22 mouse cellular contexts compared by ENCODE assay signal in the genomic region with DNA sequence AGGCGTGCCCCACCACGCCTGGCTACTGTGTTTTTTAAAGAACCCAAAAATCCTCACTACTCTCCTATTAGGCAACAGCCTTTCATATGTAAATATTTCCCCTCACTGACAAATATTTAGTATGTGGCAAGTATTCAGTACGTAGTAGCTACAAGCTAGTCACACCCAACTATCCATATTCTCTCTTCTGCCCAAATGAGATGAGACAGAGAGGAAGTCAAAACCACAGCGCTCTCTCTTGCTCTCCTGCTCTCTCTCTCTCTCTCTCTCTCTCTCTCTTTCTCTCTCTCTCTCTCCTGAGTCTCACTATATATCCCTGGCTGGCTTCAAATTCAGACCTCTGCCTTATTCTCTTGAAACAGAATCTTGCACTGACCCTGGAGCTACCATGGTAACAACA. TPM values are rescaled to one million over a fixed set of nuclear protein-coding genes. Genes with fewer than 3 reads are reported as not detected.
A peak's percentile ranks its signal among the peaks of the same experiment; 100 is the strongest.
DNase-seq lines count a peak whose midpoint lies in the region; ATAC-seq and TF ChIP-seq lines count a peak whose summit lies in the region.
"Had no signal": no experiment of that assay in that cellular context is flagged by ENCODE, and none has a peak within 500 bp of the region (broad histone marks: within the 10 kb centered on the region; RNA-seq: fewer than 3 reads in every experiment).

No protein-coding gene starts in this region.

- H3K27ac ChIP-seq in liver, postnatal 0 days (ENCODE audit: low read depth), result peak overlapping the region; percentile 34; the same call in 1 of the 2 replicates
- no peak overlapping the region for H3K27ac ChIP-seq in liver, embryonic 12.5 days
- peak overlapping the region; percentile 54 for H3K27ac ChIP-seq in bone marrow macrophage, adult 2 months (ENCODE audit: insufficient read depth, low read depth, low read length)
- H3K27ac ChIP-seq in kidney, embryonic 15.5 days, result no peak overlapping the region
- H3K27ac ChIP-seq: heart, embryonic 10.5 days; hindbrain, embryonic 13.5 days; kidney, postnatal 0 days; left cerebral cortex, adult 2 months; macrophage; neural tube, embryonic 13.5 days had no signal

- H3K4me2 ChIP-seq in liver, postnatal 0 days (ENCODE audit: low read depth, low read length), result no peak overlapping the region
- H3K4me2 ChIP-seq in liver, embryonic 12.5 days, result no peak overlapping the region
- no peak overlapping the region for H3K4me2 ChIP-seq in kidney, embryonic 15.5 days
- H3K4me2 ChIP-seq: hindbrain, embryonic 13.5 days; neural tube, embryonic 13.5 days had no signal

- no peaks in the 10 kb centered on the region for H3K9me3 ChIP-seq in liver, postnatal 0 days (ENCODE audit: low read length)
- H3K9me3 ChIP-seq in liver, embryonic 12.5 days (replicated peaks), result no peaks in the 10 kb centered on the region
- no peaks in the 10 kb centered on the region for H3K9me3 ChIP-seq in kidney, embryonic 15.5 days (replicated peaks)
- H3K9me3 ChIP-seq: heart, embryonic 10.5 days; hindbrain, embryonic 13.5 days; neural tube, embryonic 13.5 days had no signal

- H3K27me3 ChIP-seq in liver, postnatal 0 days (ENCODE audit: insufficient read depth, low read length), result no peaks in the 10 kb centered on the region
- no peaks in the 10 kb centered on the region for H3K27me3 ChIP-seq in liver, embryonic 12.5 days (replicated peaks)
- no peaks in the 10 kb centered on the region for H3K27me3 ChIP-seq in kidney, embryonic 15.5 days
- H3K27me3 ChIP-seq: hindbrain, embryonic 13.5 days; neural tube, embryonic 13.5 days had no signal

- no peak for TF ChIP-seq EP300 in liver, postnatal 0 days (IDR thresholded peaks at IDR 0.05; ENCODE audit: low read depth)

- H3K4me3 ChIP-seq in liver, postnatal 0 days (ENCODE audit: low read depth, low read length), result no peak overlapping the region
- no peak overlapping the region for H3K4me3 ChIP-seq in liver, embryonic 12.5 days
- H3K4me3 ChIP-seq in bone marrow macrophage, adult 2 months (ENCODE audit: insufficient read depth, low read length), result no peak overlapping the region
- H3K4me3 ChIP-seq in kidney, embryonic 15.5 days (replicated peaks), result no peak overlapping the region
- H3K4me3 ChIP-seq: heart, embryonic 10.5 days; hindbrain, embryonic 13.5 days; left cerebral cortex, adult 2 months; neural tube, embryonic 13.5 days had no signal

- no peak for TF ChIP-seq CTCF in liver, postnatal 0 days (IDR thresholded peaks at IDR 0.05; ENCODE audit: low read depth)
- TF ChIP-seq CTCF in bone marrow macrophage, adult 2 months (IDR thresholded peaks at IDR 0.05; ENCODE audit: low read depth, low read length), result no peak

- no peaks in the 10 kb centered on the region for H3K36me3 ChIP-seq in liver, postnatal 0 days (replicated peaks; ENCODE audit: insufficient read depth, low read length)
- peaks cover 6% of the 10 kb centered on the region for H3K36me3 ChIP-seq in liver, embryonic 12.5 days
- peaks cover 11% of the 10 kb centered on the region; the same call in 1 of the 2 replicates for H3K36me3 ChIP-seq in kidney, embryonic 15.5 days
- H3K36me3 ChIP-seq: hindbrain, embryonic 13.5 days; neural tube, embryonic 13.5 days had no signal

- no peak for TF ChIP-seq POLR2A in bone marrow macrophage, adult 2 months (IDR thresholded peaks at IDR 0.05; ENCODE audit: borderline replicate concordance, low read depth, low read length)

- no peak for ATAC-seq in liver, postnatal 0 days
- no peak for ATAC-seq in liver, embryonic 12.5 days
- ATAC-seq in CD4-positive, CD25-positive, alpha-beta regulatory T cell, adult 4 months, result peak; percentile 72
- peak; percentile 84 for ATAC-seq in monocyte, adult 5-6 weeks (replicated peaks; ENCODE audit: insufficient number of reproducible peaks, low FRiP score, low TSS enrichment, poor library complexity, severe bottlenecking)
- ATAC-seq in kidney, embryonic 15.5 days (replicated peaks; ENCODE audit: low FRiP score), result no peak
- ATAC-seq: intestine, postnatal 0 days; midbrain, embryonic 16.5 days had no signal

- peaks cover 34% of the 10 kb centered on the region for H3K4me1 ChIP-seq in liver, postnatal 0 days (ENCODE audit: insufficient read depth)
- H3K4me1 ChIP-seq in liver, embryonic 12.5 days, result peaks cover 87% of the 10 kb centered on the region
- peaks cover 66% of the 10 kb centered on the region for H3K4me1 ChIP-seq in bone marrow macrophage, adult 2 months (ENCODE audit: control insufficient read depth, insufficient read depth, low read length)
- peaks cover 28% of the 10 kb centered on the region for H3K4me1 ChIP-seq in kidney, embryonic 15.5 days

- DNase-seq in liver, postnatal 0 days, result no peak
- DNase-seq in adrenal gland, postnatal 25 days, result no peak
- DNase-seq in gastrocnemius, postnatal 10 days, result no peak
- DNase-seq: adrenal gland, postnatal 10 days; B cell, adult 2 months; cerebellum, adult 8-10 months; heart, postnatal 10 days; lung, adult 18-20 months; right cerebral cortex, postnatal 14 days had no signal

- WGBS in liver, postnatal 0 days (ENCODE audit: insufficient replicate concordance), result 39% methylated on average over 4 of the region's 4 CpGs
- 50% methylated on average over 4 of the region's 4 CpGs for WGBS in liver, embryonic 12.5 days (ENCODE audit: insufficient replicate concordance)
- WGBS in kidney, embryonic 15.5 days, result 94% methylated on average over 4 of the region's 4 CpGs

- no peak overlapping the region for H3K9ac ChIP-seq in liver, postnatal 0 days (replicated peaks)
- no peak overlapping the region for H3K9ac ChIP-seq in liver, embryonic 12.5 days
- no peak overlapping the region for H3K9ac ChIP-seq in kidney, embryonic 15.5 days
- H3K9ac ChIP-seq: hindbrain, embryonic 13.5 days; neural tube, embryonic 13.5 days had no signal

RNA-seq across cellular contexts. Expression of gene Bri3bp, which starts 3.2 kb away (rescaled TPM):
- 20.2 and 20.9 TPM in 2 replicates for polyA plus RNA-seq in liver, postnatal 0 days (2015; fragmentation: Nextera tagmentation; extraction: Ambion mirVana)
- polyA plus RNA-seq in liver, embryonic 12.5 days (2016; fragmentation: Nextera tagmentation; extraction: Ambion mirVana), result 44.0 and 44.1 TPM in 2 replicates
- polyA plus RNA-seq in CD4-positive, CD25-positive, alpha-beta regulatory T cell, adult 4 months (2017; shearing (Covaris generic)), result 1 to 10 TPM; 4.3 to 7.5 TPM
- polyA plus RNA-seq in bone marrow macrophage, adult 2 months (2012; ENCODE audit: insufficient read depth, insufficient read length, missing spikeins), result 11.6 and 11.8 TPM in 2 replicates
- total RNA-seq in monocyte, adult 5-6 weeks (2017), result 19.1 to 27.0 TPM (median 23.6 TPM) in 3 replicates
- polyA plus RNA-seq in kidney, embryonic 15.5 days (2015; fragmentation: Nextera tagmentation; extraction: Ambion mirVana), result 41.5 and 42.0 TPM in 2 replicates
- total RNA-seq in adrenal gland, postnatal 25 days (2021), result 18.4 and 37.3 TPM in 2 replicates
- 1 to 10 TPM; 7.6 to 8.0 TPM for total RNA-seq in gastrocnemius, postnatal 10 days (2021)

RNA-seq across cellular contexts. Expression of gene Dhx37, which starts 10.6 kb away (rescaled TPM):
- 3.3 and 3.4 TPM in 2 replicates for polyA plus RNA-seq in liver, postnatal 0 days (2015; fragmentation: Nextera tagmentation; extraction: Ambion mirVana)
- polyA plus RNA-seq in liver, embryonic 12.5 days (2016; fragmentation: Nextera tagmentation; extraction: Ambion mirVana), result 11.3 and 11.4 TPM in 2 replicates
- 1 to 10 TPM; 8.4 to 8.6 TPM for polyA plus RNA-seq in CD4-positive, CD25-positive, alpha-beta regulatory T cell, adult 4 months (2017; shearing (Covaris generic))
- polyA plus RNA-seq in bone marrow macrophage, adult 2 months (2012; ENCODE audit: insufficient read depth, insufficient read length, missing spikeins), result 13.1 and 18.4 TPM in 2 replicates
- 4.7 to 22.7 TPM (median 19.3 TPM) in 3 replicates for total RNA-seq in monocyte, adult 5-6 weeks (2017)
- 13.3 and 15.6 TPM in 2 replicates for polyA plus RNA-seq in kidney, embryonic 15.5 days (2015; fragmentation: Nextera tagmentation; extraction: Ambion mirVana)
- 17.5 and 25.9 TPM in 2 replicates for total RNA-seq in adrenal gland, postnatal 25 days (2021)
- 1 to 10 TPM; 3.7 to 4.6 TPM for total RNA-seq in gastrocnemius, postnatal 10 days (2021)

RNA-seq across cellular contexts. Expression of gene Aacs, which starts 31.1 kb away (rescaled TPM):
- 3.8 and 4.6 TPM in 2 replicates for polyA plus RNA-seq in liver, postnatal 0 days (2015; fragmentation: Nextera tagmentation; extraction: Ambion mirVana)
- polyA plus RNA-seq in liver, embryonic 12.5 days (2016; fragmentation: Nextera tagmentation; extraction: Ambion mirVana), result 24.7 and 25.1 TPM in 2 replicates
- polyA plus RNA-seq in CD4-positive, CD25-positive, alpha-beta regulatory T cell, adult 4 months (2017; shearing (Covaris generic)), result 10 to 100 TPM; 22.1 to 39.8 TPM
- polyA plus RNA-seq in bone marrow macrophage, adult 2 months (2012; ENCODE audit: insufficient read depth, insufficient read length, missing spikeins), result 10.3 and 19.0 TPM in 2 replicates
- 9.0 to 122 TPM (median 12.6 TPM) in 3 replicates for total RNA-seq in monocyte, adult 5-6 weeks (2017)
- 36.0 and 40.7 TPM in 2 replicates for polyA plus RNA-seq in kidney, embryonic 15.5 days (2015; fragmentation: Nextera tagmentation; extraction: Ambion mirVana)
- total RNA-seq in adrenal gland, postnatal 25 days (2021), result 88.5 and 93.5 TPM in 2 replicates
- 1 to 10 TPM; 5.1 to 6.6 TPM for total RNA-seq in gastrocnemius, postnatal 10 days (2021)

RNA-seq across cellular contexts. Expression of gene Ubc, which starts 54.6 kb away (rescaled TPM):
- polyA plus RNA-seq in liver, postnatal 0 days (2015; fragmentation: Nextera tagmentation; extraction: Ambion mirVana), result 369 and 531 TPM in 2 replicates
- 657 and 673 TPM in 2 replicates for polyA plus RNA-seq in liver, embryonic 12.5 days (2016; fragmentation: Nextera tagmentation; extraction: Ambion mirVana)
- 1,000 to 10,000 TPM in 1 of 2 experiments, 100 to 1,000 TPM in 1; 954 to 1,216 TPM for polyA plus RNA-seq in CD4-positive, CD25-positive, alpha-beta regulatory T cell, adult 4 months (2017; shearing (Covaris generic))
- polyA plus RNA-seq in bone marrow macrophage, adult 2 months (2012; ENCODE audit: insufficient read depth, insufficient read length, missing spikeins), result 808 and 810 TPM in 2 replicates
- 791 to 1,058 TPM (median 1,006 TPM) in 3 replicates for total RNA-seq in monocyte, adult 5-6 weeks (2017)
- 1,049 and 1,140 TPM in 2 replicates for polyA plus RNA-seq in kidney, embryonic 15.5 days (2015; fragmentation: Nextera tagmentation; extraction: Ambion mirVana)
- total RNA-seq in adrenal gland, postnatal 25 days (2021), result 1,462 and 1,631 TPM in 2 replicates
- 100 to 1,000 TPM; 703 to 712 TPM for total RNA-seq in gastrocnemius, postnatal 10 days (2021)

RNA-seq across cellular contexts. Expression of gene Gm10382, which starts 55.4 kb away (rescaled TPM):
- 0.17 and 0.18 TPM in 2 replicates for polyA plus RNA-seq in liver, postnatal 0 days (2015; fragmentation: Nextera tagmentation; extraction: Ambion mirVana)
- 0.38 and 0.66 TPM in 2 replicates for polyA plus RNA-seq in liver, embryonic 12.5 days (2016; fragmentation: Nextera tagmentation; extraction: Ambion mirVana)
- 1 to 10 TPM in 1 of 2 experiments, under 1 TPM in 1; 0.70 to 1.0 TPM for polyA plus RNA-seq in CD4-positive, CD25-positive, alpha-beta regulatory T cell, adult 4 months (2017; shearing (Covaris generic))
- polyA plus RNA-seq in bone marrow macrophage, adult 2 months (2012; ENCODE audit: insufficient read depth, insufficient read length, missing spikeins), result not detected in 2 replicates
- total RNA-seq in monocyte, adult 5-6 weeks (2017), result 2.9 TPM in 1 of 3 replicates, not detected in the others
- polyA plus RNA-seq in kidney, embryonic 15.5 days (2015; fragmentation: Nextera tagmentation; extraction: Ambion mirVana), result 0.31 and 0.49 TPM in 2 replicates
- not detected in 2 replicates for total RNA-seq in adrenal gland, postnatal 25 days (2021)
- total RNA-seq in gastrocnemius, postnatal 10 days (2021), result under 1 TPM; 0.19 to 0.36 TPM
- total RNA-seq: heart, postnatal 10 days had no signal
- polyA plus RNA-seq: macrophage had no signal

Comparison
In these comparisons a context has a peak if more than half of its experiments do, and no peak if none do; other contexts are left out.
1. H3K27ac ChIP-seq: peak in liver, postnatal 0 days (single experiment) and bone marrow macrophage, adult 2 months (single experiment); none in liver, embryonic 12.5 days (single experiment) and kidney, embryonic 15.5 days (single experiment).
2. ATAC-seq: peak in CD4-positive, CD25-positive, alpha-beta regulatory T cell, adult 4 months (single experiment) and monocyte, adult 5-6 weeks (single experiment); none in liver, postnatal 0 days (single experiment), liver, embryonic 12.5 days (single experiment) and kidney, embryonic 15.5 days (single experiment).